Mouse (Mus musculus) cerebellum, adult 2 months (tissue): ENCODE results near the gene Ccdc175.

Source experiments
- CTCF ChIP-seq: fragments of 200-500 bp; IDR thresholded peaks from 2 replicates; pipeline ENCODE4 v1.5.1; 2011; ENCODE audit warnings: low read depth, mild to moderate bottlenecking, control low read depth, low read length, moderate library complexity, borderline replicate concordance; ENCODE audit not compliant: insufficient read depth
- POLR2A ChIP-seq: fragments of 200-500 bp; IDR thresholded peaks from 2 replicates; pipeline ENCODE4 v1.6.1; 2011; ENCODE audit warnings: low read length, control low read depth, borderline replicate concordance; ENCODE audit not compliant: insufficient read depth

- no peak for TF ChIP-seq CTCF
- TF ChIP-seq POLR2A, result no peak
Measured at GRCm38 (mm10) chr12:72078248-72078647, 106.6 kb downstream of the Ccdc175 start.
